Mouse (Mus musculus): ENCODE measurements around the gene Spata13.

Spata13 gene

DNA sequence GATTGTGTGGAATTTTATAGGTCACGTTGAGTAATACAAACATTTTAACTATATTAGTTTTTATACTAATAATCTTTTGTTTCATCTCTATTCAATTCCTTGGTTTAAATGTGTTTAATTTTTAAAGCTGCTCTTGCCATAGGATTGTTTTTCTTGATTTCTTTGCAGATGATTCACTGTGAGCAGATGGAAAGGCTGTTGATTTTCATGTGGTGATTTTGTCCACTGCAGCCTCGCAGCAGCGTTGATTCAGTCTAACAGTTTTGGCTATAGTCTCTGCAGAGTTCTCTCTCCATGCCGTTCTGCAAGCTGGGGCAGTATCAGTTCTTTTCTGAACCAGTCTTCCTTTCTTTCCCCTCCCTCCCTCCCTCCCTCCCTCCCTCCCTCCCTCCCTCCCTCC, 41.9 kb downstream of the Spata13 start:
- DNase-seq (ENCODE audit: low read depth, low spot score), result no peak

DNA sequence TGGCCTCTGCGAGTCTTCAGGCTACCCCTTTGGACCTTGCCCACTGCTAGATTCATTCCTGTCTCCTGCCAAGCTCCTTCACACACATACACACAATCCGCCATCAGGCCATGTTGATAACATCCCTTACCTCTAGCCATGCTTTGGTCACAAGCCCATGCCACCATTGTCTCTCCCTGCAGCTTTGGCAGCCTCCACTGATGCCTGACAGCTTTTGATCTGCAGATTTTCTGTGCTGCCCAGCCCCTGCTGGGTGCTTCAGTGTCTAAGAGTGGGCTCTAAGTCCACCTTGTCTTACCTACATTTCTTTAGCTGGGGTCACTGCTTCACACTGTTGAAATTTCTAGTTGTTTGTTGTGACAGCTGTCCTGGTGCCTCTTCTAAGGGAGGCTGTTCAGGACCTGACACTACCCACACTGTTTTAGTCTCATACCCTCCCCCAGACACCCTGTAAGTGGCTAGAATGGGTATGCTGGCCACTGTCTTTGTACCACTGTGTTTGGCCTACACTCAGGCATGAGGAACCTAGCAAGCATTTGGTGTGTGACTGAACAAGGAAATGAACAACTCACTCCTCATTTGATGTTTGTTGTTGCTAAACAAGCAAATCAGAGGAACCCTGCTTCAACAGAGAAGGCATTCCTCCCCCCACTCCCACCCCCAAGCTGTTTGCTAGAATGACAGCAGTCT, 43.0 kb downstream of the Spata13 start:
- DNase-seq (ENCODE audit: low read depth, low spot score), result no peak

DNA sequence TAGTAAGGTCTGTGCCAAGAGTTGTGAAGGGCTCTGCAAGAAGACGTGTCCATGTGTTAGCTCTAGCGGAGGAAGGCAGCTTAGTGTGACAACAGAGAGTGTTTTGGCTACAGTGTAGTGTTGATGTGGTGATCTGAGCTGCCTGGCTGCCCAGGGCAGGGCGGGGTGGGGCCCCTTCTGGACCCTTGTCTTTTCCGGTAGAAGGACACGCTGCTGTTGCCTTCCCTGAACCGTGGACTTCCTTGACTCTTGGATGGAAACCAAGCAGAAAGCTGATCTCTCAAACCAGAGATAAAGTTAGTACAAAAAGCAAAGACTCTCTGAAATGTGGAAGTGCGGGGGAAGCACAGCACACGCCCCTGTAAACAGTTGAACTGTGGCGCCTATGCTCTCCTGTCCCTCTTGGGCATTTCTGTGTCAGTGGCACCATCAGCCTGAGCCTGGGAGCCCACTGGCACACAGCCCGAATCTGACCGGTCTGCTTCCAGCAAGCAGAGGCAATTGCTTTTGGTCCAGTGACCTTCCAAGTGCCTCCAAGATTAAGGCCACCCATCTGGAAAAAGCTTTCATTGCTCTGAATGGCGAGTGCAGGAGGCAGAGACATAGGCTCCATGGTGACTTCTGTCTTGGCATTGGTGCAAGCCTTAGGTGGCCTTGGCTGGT, 48.7 kb downstream of the Spata13 start:
- DNase-seq (ENCODE audit: low read depth, low spot score), result no peak

- no peak for DNase-seq (ENCODE audit: low read depth, low spot score)
These were observed 50.2 kb downstream of the Spata13 start for GRCm38 (mm10) chr14:60683989-60684388.

GRCm38 (mm10) chr14:60686733-60687132, 52.9 kb downstream of the Spata13 start:
- DNase-seq (ENCODE audit: low read depth, low spot score), result no peak

DNA sequence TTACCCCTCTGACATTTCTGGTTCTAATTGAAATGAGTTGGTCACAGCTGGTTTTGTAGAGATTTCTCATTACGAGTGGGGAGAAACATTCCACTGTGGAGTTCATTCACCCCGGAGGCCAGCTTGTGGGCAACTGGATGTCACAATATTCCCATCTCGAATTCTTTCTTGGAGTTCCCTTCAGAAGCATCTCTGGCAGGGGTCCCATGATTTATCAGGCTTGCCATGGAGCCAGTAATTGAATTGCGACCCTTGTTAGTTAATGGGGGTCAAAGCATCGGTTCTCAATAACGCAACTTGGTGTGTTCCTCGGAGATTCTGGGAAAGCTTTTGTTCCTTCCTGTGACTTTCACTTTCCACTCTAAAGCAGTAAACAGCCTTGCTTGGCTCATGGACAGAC, 53.4 kb downstream of the Spata13 start:
- peak; percentile 39 for DNase-seq (ENCODE audit: low read depth, low spot score)

DNA sequence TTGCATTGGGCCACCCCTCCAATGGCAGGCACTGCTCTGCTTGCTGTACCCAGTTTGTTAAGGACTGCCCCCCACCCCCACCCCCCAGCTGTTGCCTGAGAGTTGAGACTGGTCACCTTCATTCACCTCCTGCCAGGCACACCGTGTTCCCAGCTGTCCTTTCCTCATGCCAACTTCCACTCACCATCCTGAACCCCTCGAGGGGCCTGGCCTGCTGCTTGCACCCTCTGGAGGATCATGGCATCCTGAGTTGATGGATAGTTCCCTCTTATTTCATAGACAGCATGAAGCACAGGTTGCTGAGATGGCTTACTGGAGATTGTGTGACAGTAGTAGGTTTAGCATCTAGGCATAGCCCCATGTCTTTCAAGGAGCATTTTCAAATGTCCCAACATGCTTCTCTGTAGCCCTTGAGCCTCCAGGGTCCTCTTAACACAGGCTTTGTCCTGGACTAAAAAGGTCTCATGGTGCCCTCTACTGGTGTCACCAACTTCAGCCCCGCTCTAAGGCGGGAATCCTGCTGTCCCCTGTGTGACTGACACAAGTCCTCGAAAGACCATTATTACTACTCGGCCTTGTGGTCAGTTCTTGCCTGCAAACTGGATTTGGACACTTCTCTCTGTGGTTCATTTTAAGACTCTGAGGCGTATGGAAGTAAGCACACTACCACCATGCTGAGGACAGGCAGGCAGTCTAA, 54.9 kb downstream of the Spata13 start:
- peak; percentile 66 for DNase-seq (ENCODE audit: low read depth, low spot score)

DNA sequence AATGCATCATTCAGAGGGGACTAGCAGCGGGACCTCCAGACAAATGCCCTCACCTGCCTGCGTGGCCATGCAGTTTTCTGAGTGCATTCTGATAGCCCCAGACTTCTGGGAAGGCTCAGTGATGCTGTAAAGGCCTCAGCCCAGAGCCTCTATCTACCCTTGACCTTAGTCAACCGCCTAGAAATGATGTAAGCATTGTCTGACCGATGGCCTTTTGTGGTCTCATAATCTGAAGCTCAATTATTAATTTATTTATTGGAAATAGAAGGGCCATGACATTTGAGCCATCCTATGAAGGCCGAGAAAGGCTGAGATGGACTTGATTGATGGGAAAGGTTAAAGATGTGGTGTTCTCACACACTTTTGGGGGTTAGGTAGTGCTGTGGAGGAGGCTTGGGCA, 56.0 kb downstream of the Spata13 start:
- DNase-seq (ENCODE audit: low read depth, low spot score), result no peak

DNA sequence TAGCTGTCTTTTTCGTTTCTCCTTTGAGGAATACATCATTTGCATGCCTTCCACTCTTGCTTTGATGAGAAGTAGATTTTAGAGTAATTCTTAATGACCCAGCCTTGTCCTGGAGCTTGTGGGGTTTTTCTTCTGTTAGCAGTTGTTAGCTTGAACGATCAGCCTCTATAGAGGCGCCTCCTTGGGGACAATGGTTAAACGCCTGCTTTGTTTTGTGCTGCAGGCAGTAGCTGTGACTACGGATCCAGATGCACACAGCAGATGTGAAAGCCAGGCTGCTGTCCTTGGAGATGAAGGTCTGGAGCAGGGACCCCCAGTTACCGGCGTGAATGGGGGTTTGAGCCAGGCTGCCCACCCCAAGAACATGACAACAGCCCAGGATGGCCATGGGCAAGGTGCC, 56.8 kb downstream of the Spata13 start:
- no peak for DNase-seq (ENCODE audit: low read depth, low spot score)

DNA sequence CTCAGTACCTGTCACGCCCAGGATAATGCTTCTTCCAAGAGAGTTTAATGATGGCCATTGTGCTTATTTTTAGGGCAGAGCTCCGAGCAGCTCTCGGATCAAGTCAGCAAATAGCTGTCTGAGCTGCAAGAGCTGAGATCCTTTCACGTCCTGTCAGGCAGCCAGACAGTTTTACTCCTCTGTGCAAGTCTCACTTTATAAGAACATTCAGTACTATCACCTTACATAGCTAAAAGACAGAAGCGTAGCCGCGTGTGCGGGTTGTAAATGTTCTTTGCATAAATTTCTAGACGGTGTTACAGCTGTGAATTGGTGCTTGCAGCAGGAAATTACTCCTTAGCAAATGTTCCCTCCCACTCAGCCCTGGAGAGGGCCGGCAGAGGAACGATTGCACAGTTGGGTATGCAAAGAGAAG, 59.3 kb downstream of the Spata13 start:
- DNase-seq (ENCODE audit: low read depth, low spot score), result no peak

DNA sequence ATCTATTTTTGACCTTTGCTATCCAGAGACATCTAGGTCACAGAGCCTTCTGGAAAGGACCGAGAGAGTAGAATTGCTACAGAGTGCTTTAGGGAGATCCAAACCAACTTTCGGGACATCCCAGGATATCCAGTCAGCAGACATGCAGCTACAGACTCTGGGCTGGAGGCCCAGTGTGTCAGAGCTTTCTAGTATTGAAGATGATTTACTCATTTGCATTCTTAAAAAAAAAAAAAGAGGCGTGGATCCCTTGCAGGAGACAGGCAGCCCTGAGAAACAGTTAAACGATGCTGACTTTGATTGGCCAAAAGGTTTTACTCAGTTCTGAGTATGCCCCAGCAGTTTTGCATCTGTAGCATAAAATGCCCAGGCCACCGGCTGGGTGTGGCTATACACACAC, 59.9 kb downstream of the Spata13 start:
- DNase-seq (ENCODE audit: low read depth, low spot score), result no peak

DNA sequence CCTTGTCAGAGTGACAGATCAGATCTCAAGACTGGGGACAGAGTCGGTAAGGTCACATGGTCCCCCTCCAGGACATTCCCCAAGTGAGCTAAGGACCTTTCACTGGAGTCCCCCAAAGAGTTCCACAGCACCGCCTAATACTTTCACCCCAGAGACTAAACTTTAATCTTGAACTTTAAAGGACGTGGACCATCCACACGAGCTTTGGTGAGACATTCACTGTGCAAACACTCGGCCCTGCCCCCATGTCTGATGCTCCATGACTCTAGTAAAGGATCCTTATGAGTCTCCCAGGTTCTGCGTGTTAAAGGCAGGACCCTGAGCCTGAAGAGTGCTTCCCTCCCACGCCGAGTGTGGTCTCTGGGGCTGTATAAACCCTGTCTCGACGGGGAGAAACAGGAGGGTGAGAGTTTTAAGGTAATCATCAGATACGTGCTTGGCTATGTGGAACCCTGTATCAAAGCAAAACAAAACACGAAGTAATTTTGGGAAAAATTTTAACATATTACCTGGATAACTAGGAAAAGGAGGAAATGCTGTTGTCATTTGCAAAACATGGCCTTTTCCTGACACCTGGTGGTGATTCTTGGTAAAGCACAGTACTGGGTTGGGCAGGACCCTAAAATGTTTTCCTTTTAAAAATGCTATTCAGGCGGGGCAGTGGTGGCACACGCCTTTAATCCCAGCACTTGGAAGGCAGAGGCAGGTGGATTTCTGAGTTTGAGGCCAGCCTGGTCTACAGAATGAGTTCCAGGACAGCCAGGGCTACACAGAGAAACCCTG, 60.6 kb downstream of the Spata13 start:
- DNase-seq (ENCODE audit: low read depth, low spot score), result peak; percentile 66

GRCm38 (mm10) chr14:60697351-60697750, 63.5 kb downstream of the Spata13 start:
- no peak for DNase-seq (ENCODE audit: low read depth, low spot score)

DNA sequence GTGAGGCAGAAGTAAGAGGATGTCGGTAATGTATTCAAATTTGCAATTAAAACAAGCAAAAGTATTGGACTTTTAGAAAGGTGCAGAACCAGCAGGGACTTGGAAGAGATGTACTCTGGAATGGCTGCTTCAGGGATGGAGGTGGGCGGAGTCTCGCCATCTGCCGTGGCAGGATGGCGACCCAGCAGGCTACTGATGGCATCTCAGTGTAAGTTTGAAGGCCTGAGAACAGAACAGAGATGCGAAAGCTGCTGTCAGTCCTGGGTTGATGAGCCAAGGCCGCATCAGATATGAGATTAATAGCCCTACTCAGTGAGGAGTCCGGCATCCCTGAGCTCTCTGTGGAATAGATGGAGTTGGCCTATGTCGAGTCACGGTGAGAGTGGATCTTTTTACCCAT, 65.2 kb downstream of the Spata13 start:
- DNase-seq (ENCODE audit: low read depth, low spot score), result no peak

- no peak for DNase-seq (ENCODE audit: low read depth, low spot score)
These were observed 68.8 kb downstream of the Spata13 start for GRCm38 (mm10) chr14:60702377-60703140.

- no peak for DNase-seq (ENCODE audit: low read depth, low spot score)
These were observed 70.7 kb downstream of the Spata13 start for GRCm38 (mm10) chr14:60704510-60704909.

- DNase-seq (ENCODE audit: low read depth, low spot score), result no peak
These were observed 71.2 kb downstream of the Spata13 start for GRCm38 (mm10) chr14:60704961-60705360.

GRCm38 (mm10) chr14:60709192-60709591, 75.4 kb downstream of the Spata13 start:
- DNase-seq (ENCODE audit: low read depth, low spot score), result no peak

DNA sequence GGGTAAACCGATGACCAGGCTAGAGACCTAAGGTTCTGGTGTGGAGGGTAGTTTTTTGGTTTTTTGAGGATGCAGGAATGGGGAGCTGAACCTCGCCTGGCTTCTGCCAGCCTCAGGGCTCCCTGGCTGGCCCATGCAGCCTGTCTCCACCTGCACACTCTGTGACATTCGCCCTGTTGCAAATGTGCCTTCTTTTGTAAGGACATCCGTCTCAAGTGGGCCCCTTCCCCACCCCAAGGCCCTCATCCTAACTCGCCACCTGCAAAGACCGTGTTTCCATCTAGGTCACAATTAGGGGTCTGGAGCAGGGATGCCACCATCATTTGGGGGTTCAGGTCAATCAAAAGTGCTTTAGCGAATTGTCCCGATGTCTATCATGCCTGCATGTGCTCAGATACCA, 75.9 kb downstream of the Spata13 start:
- no peak for DNase-seq (ENCODE audit: low read depth, low spot score)

- no peak for DNase-seq (ENCODE audit: low read depth, low spot score)
These were observed 77.4 kb downstream of the Spata13 start for GRCm38 (mm10) chr14:60711161-60711560.

GRCm38 (mm10) chr14:60711590-60712288, 77.9 kb downstream of the Spata13 start:
- DNase-seq (ENCODE audit: low read depth, low spot score), result no peak
